Mouse (Mus musculus) heart, embryonic 10.5 days (tissue): ENCODE data around the gene Galntl6. TPM values are rescaled to one million over a fixed set of nuclear protein-coding genes. Genes with fewer than 3 reads are reported as not detected.

Source experiments
- DNase-seq: peaks from one replicate; pipeline ENCODE4 v3.0.0-alpha.2; 2017; ENCODE audit warnings: low spot score
- H3K27ac ChIP-seq: fragments of 300-500 bp; sonication (generic); 2 replicates; pipeline ENCODE4 v1.5.1; 2016; ENCODE audit warnings: mild to moderate bottlenecking
- H3K27me3 ChIP-seq: fragments of 300-500 bp; sonication (generic); 2 replicates; pipeline ENCODE4 v1.6.1; 2016; ENCODE audit warnings: mild to moderate bottlenecking; ENCODE audit not compliant: poor library complexity, insufficient read depth, severe bottlenecking
- H3K36me3 ChIP-seq: fragments of 300-500 bp; sonication (generic); 2 replicates; pipeline ENCODE4 v1.6.1; 2016; ENCODE audit warnings: mild to moderate bottlenecking, moderate library complexity
- H3K4me1 ChIP-seq: fragments of 300-500 bp; sonication (generic); 2 replicates; pipeline ENCODE4 v1.6.1; 2016; ENCODE audit warnings: mild to moderate bottlenecking
- H3K4me3 ChIP-seq: fragments of 300-500 bp; sonication (generic); 2 replicates; pipeline ENCODE4 v1.5.1; 2016; ENCODE audit warnings: mild to moderate bottlenecking, moderate library complexity
- H3K9me3 ChIP-seq: fragments of 300-500 bp; sonication (generic); 2 replicates; pipeline ENCODE4 v1.6.1; 2016; ENCODE audit warnings: mild to moderate bottlenecking, moderate library complexity
- WGBS: fragments of 180-500 bp; shearing (Covaris S2); methylation state at CpG from one replicate; pipeline ENCODE4 v1.1.7; 2016; 5-methylcytosine and 5-hydroxymethylcytosine counted together
- polyA plus RNA-seq: library from polyadenylated mRNA; unstranded; fragments of >200 nt; fragmentation: Nextera tagmentation; extraction: Ambion mirVana; gene quantifications from 2 replicates; pipeline ENCODE4 v1.2.1, GENCODE M21; 2016

Galntl6 gene
- polyA plus RNA-seq, result 0.11 and 0.54 TPM in 2 replicates

GRCm38 (mm10) chr8:58912196-58912839 is at the start of gene Galntl6:
Gene Galntl6 (minus strand): TSS chr8:58912640.
- under 1% methylated on average over 37 of the region's 37 CpGs for WGBS
- Histone ChIP-seq H3K36me3 (no peaks in the 10 kb centered on the region), H3K27me3 (peaks cover 9% of the 10 kb centered on the region), H3K9me3 (no peaks in the 10 kb centered on the region), H3K27ac (0 out of 2 replicates have a peak within 1 kb of the TSS, but pooled peaks have one; percentile 11), H3K4me3 (peak within 1 kb of the TSS; percentile 74), H3K4me1 (peaks cover 13% of the 10 kb centered on the region)
- peak; percentile 75 for DNase-seq

GRCm38 (mm10) chr8:58957195-58957739 is 44.8 kb upstream of the Galntl6 start:
- Histone ChIP-seq H3K27me3 (no peaks in the 10 kb centered on the region), H3K4me1 (no peaks in the 10 kb centered on the region), H3K36me3 (no peaks in the 10 kb centered on the region), H3K4me3 (no peak overlapping the region), H3K27ac (no peak overlapping the region), H3K9me3 (no peaks in the 10 kb centered on the region)
- DNase-seq, result no peak
- 84% methylated on average over 5 of the region's 5 CpGs for whole genome bisulfite sequencing

- no peaks in the 10 kb centered on the region for H3K4me1 ChIP-seq
- H3K36me3 ChIP-seq, result no peaks in the 10 kb centered on the region
- no peak overlapping the region for H3K4me3 ChIP-seq
- H3K27ac ChIP-seq, result no peak overlapping the region
- 81% methylated on average over 4 of the region's 4 CpGs for WGBS
- no peak for DNase-seq
- H3K9me3 ChIP-seq, result no peaks in the 10 kb centered on the region
- H3K27me3 ChIP-seq, result no peaks in the 10 kb centered on the region
Observed at GRCm38 (mm10) chr8:58943773-58944172, 31.3 kb upstream of the Galntl6 start.

- H3K36me3 ChIP-seq, result no peaks in the 10 kb centered on the region
- no peak overlapping the region for H3K27ac ChIP-seq
- H3K4me3 ChIP-seq, result no peak overlapping the region
- no peaks in the 10 kb centered on the region for H3K4me1 ChIP-seq
- WGBS, result 83% methylated on average over 1 of the region's 1 CpGs
- DNase-seq, result no peak
- no peaks in the 10 kb centered on the region for H3K27me3 ChIP-seq
- H3K9me3 ChIP-seq, result no peaks in the 10 kb centered on the region
Observed at GRCm38 (mm10) chr8:58931066-58931465, 18.6 kb upstream of the Galntl6 start.

- no peak overlapping the region for H3K27ac ChIP-seq
- DNase-seq, result no peak
- peaks cover 13% of the 10 kb centered on the region for H3K4me1 ChIP-seq
- peaks cover 9% of the 10 kb centered on the region for H3K27me3 ChIP-seq
- H3K36me3 ChIP-seq, result no peaks in the 10 kb centered on the region
- H3K9me3 ChIP-seq, result no peaks in the 10 kb centered on the region
- H3K4me3 ChIP-seq, result no peak overlapping the region
- WGBS, result 62% methylated on average over 2 of the region's 2 CpGs
Observed at GRCm38 (mm10) chr8:58915142-58915541, 2.7 kb upstream of the Galntl6 start.

- H3K27me3 ChIP-seq, result peaks cover 9% of the 10 kb centered on the region
- H3K36me3 ChIP-seq, result no peaks in the 10 kb centered on the region
- H3K4me1 ChIP-seq, result peaks cover 13% of the 10 kb centered on the region
- H3K9me3 ChIP-seq, result no peaks in the 10 kb centered on the region
- H3K27ac ChIP-seq, result no peak overlapping the region
- 71% methylated on average over 3 of the region's 3 CpGs for WGBS
- no peak overlapping the region for H3K4me3 ChIP-seq
- no peak for DNase-seq
Observed at GRCm38 (mm10) chr8:58913640-58913968, 1.2 kb upstream of the Galntl6 start.

- Histone ChIP-seq H3K4me3 (peak overlapping the region; percentile 74), H3K36me3 (no peaks in the 10 kb centered on the region), H3K9me3 (no peaks in the 10 kb centered on the region), H3K4me1 (peaks cover 13% of the 10 kb centered on the region), H3K27ac (0 out of 2 replicates have a peak overlapping the region, but pooled peaks have one; percentile 11), H3K27me3 (peaks cover 9% of the 10 kb centered on the region)
- 3% methylated on average over 30 of the region's 30 CpGs for WGBS
- peak; percentile 75 for DNase-seq
Observed at GRCm38 (mm10) chr8:58912840-58913639, 600 bp upstream of the Galntl6 start.

- peak within 1 kb of the TSS; percentile 74 for H3K4me3 ChIP-seq
- 15% methylated on average over 14 of the region's 14 CpGs for WGBS
- H3K9me3 ChIP-seq, result no peaks in the 10 kb centered on the region
- no peak for DNase-seq
- H3K4me1 ChIP-seq, result peaks cover 13% of the 10 kb centered on the region
- peaks cover 9% of the 10 kb centered on the region for H3K27me3 ChIP-seq
- no peaks in the 10 kb centered on the region for H3K36me3 ChIP-seq
- H3K27ac ChIP-seq, result 0 out of 2 replicates have a peak within 1 kb of the TSS, but pooled peaks have one; percentile 11
Observed at GRCm38 (mm10) chr8:58911677-58912076, 763 bp downstream of the Galntl6 start, which contains the start of gene BC030500. Gene BC030500 (plus strand): TSS chr8:58911755.

GRCm38 (mm10) chr8:58904465-58904864 is 8.0 kb downstream of the Galntl6 start:
- 39% methylated on average over 2 of the region's 2 CpGs for WGBS

GRCm38 (mm10) chr8:58895960-58896359 is 16.5 kb downstream of the Galntl6 start:
- no peak overlapping the region for H3K4me3 ChIP-seq
- no peaks in the 10 kb centered on the region for H3K36me3 ChIP-seq
- no peak for DNase-seq
- WGBS, result 75% methylated on average over 6 of the region's 6 CpGs
- no peaks in the 10 kb centered on the region for H3K27me3 ChIP-seq
- no peaks in the 10 kb centered on the region for H3K9me3 ChIP-seq
- H3K4me1 ChIP-seq, result no peaks in the 10 kb centered on the region
- no peak overlapping the region for H3K27ac ChIP-seq

More at GRCm38 (mm10) chr8:58904465-58904864, 8.0 kb downstream of the Galntl6 start:
- Histone ChIP-seq H3K27me3 (no peaks in the 10 kb centered on the region), H3K4me3 (no peak overlapping the region), H3K27ac (no peak overlapping the region), H3K36me3 (no peaks in the 10 kb centered on the region), H3K4me1 (no peaks in the 10 kb centered on the region), H3K9me3 (no peaks in the 10 kb centered on the region)
- no peak for DNase-seq

- H3K27ac ChIP-seq, result no peak overlapping the region
- H3K9me3 ChIP-seq, result no peaks in the 10 kb centered on the region
- no peak for DNase-seq
- H3K27me3 ChIP-seq, result no peaks in the 10 kb centered on the region
- WGBS, result 91% methylated on average over 3 of the region's 3 CpGs
- no peaks in the 10 kb centered on the region for H3K36me3 ChIP-seq
- H3K4me1 ChIP-seq, result no peaks in the 10 kb centered on the region
- no peak overlapping the region for H3K4me3 ChIP-seq
Observed at GRCm38 (mm10) chr8:58890591-58890990, 21.8 kb downstream of the Galntl6 start.

- Histone ChIP-seq H3K36me3 (no peaks in the 10 kb centered on the region), H3K9me3 (no peaks in the 10 kb centered on the region), H3K27ac (no peak overlapping the region), H3K4me1 (no peaks in the 10 kb centered on the region), H3K4me3 (no peak overlapping the region), H3K27me3 (no peaks in the 10 kb centered on the region)
- no peak for DNase-seq
- 21% methylated on average over 1 of the region's 1 CpGs for WGBS
Observed at GRCm38 (mm10) chr8:58886405-58886804, 26.0 kb downstream of the Galntl6 start.

- no peak overlapping the region for H3K27ac ChIP-seq
- no peak for DNase-seq
- H3K9me3 ChIP-seq, result no peaks in the 10 kb centered on the region
- no peaks in the 10 kb centered on the region for H3K4me1 ChIP-seq
- no peak overlapping the region for H3K4me3 ChIP-seq
- H3K36me3 ChIP-seq, result no peaks in the 10 kb centered on the region
- H3K27me3 ChIP-seq, result no peaks in the 10 kb centered on the region
Observed at GRCm38 (mm10) chr8:58824347-58824746, 88.1 kb downstream of the Galntl6 start.
